In genomic region chr6:25690284-25690605, GRCm38 (mm10) we compare ENCODE assay signal across 8 mouse cellular contexts. TPM values are rescaled to one million over a fixed set of nuclear protein-coding genes. Genes with fewer than 3 reads are reported as not detected.
DNase-seq lines count a peak whose midpoint lies in the region; ATAC-seq lines count a peak whose summit lies in the region.

No protein-coding gene starts in this region.

- ATAC-seq in forebrain, embryonic 15.5 days (replicated peaks) = peak; percentile 77
- ATAC-seq in midbrain, embryonic 11.5 days (ENCODE audit: low FRiP score) = peak; percentile 70

- H3K27me3 ChIP-seq in forebrain, embryonic 15.5 days = peaks cover 12% of the 10 kb centered on the region
- H3K27me3 ChIP-seq in midbrain, embryonic 11.5 days (ENCODE audit: control insufficient read depth, insufficient read depth, low read length) = peaks cover 12% of the 10 kb centered on the region

- under 1% methylated on average over 5 of the region's 5 CpGs for WGBS in forebrain, embryonic 15.5 days
- WGBS in midbrain, embryonic 11.5 days = 2% methylated on average over 5 of the region's 5 CpGs

- H3K9me3 ChIP-seq in forebrain, embryonic 15.5 days = no peaks in the 10 kb centered on the region
- no peaks in the 10 kb centered on the region for H3K9me3 ChIP-seq in midbrain, embryonic 11.5 days (ENCODE audit: control insufficient read depth, low read length)

- H3K9ac ChIP-seq in forebrain, embryonic 15.5 days (replicated peaks) = peak overlapping the region; percentile 65
- peak overlapping the region; percentile 70 for H3K9ac ChIP-seq in midbrain, embryonic 11.5 days (ENCODE audit: low read length)

- H3K4me2 ChIP-seq in forebrain, embryonic 15.5 days (replicated peaks) = peak overlapping the region; percentile 99
- peak overlapping the region; percentile 75 for H3K4me2 ChIP-seq in midbrain, embryonic 11.5 days

- peak overlapping the region; percentile 78 for H3K27ac ChIP-seq in forebrain, embryonic 15.5 days (replicated peaks)
- no peak overlapping the region for H3K27ac ChIP-seq in midbrain, embryonic 11.5 days (ENCODE audit: low read depth, low read length)

- H3K36me3 ChIP-seq in forebrain, embryonic 15.5 days = no peaks in the 10 kb centered on the region
- H3K36me3 ChIP-seq in midbrain, embryonic 11.5 days (ENCODE audit: control insufficient read depth, insufficient read depth, low read length) = no peaks in the 10 kb centered on the region

- DNase-seq in kidney, adult 9 months = peak; percentile 9
- DNase-seq in kidney, adult 11 months = no peak
- peak; percentile 64 for DNase-seq in adrenal gland, postnatal 14 days
- peak; percentile 56 to 73 for DNase-seq in layer of hippocampus, adult 18-20 months (ENCODE audit: low spot score in 2 of 2)
- DNase-seq in midbrain, embryonic 11.5 days (ENCODE audit: low spot score, missing footprints) = no peak
- DNase-seq in yolk sac, embryonic 10.5 days (ENCODE audit: low spot score) = peak; percentile 17
- DNase-seq in gastrocnemius, adult 8-10 months (ENCODE audit: low spot score in 2 of 2) = no peak

- peaks cover 27% of the 10 kb centered on the region for H3K4me1 ChIP-seq in forebrain, embryonic 15.5 days
- peaks cover 7% of the 10 kb centered on the region for H3K4me1 ChIP-seq in midbrain, embryonic 11.5 days (ENCODE audit: control insufficient read depth, insufficient read depth, low read length)

- peak overlapping the region; percentile 71 for H3K4me3 ChIP-seq in forebrain, embryonic 15.5 days
- peak overlapping the region; percentile 53 for H3K4me3 ChIP-seq in midbrain, embryonic 11.5 days (ENCODE audit: low read depth, low read length)

RNA-seq across cellular contexts. Expression of gene Gpr37, which starts 0.3 kb away (rescaled TPM):
- total RNA-seq in adrenal gland, postnatal 14 days (2021) = 0.44 and 0.49 TPM in 2 replicates
- 1.9 and 2.5 TPM in 2 replicates for polyA plus RNA-seq in forebrain, embryonic 15.5 days (2015; fragmentation: Nextera tagmentation; extraction: Ambion mirVana)
- total RNA-seq in layer of hippocampus, adult 18-20 months (2021) = 10 to 100 TPM; 35.6 to 42.3 TPM
- polyA plus RNA-seq in midbrain, embryonic 11.5 days (2014; fragmentation: Nextera tagmentation; extraction: Ambion mirVana) = 0.52 and 0.82 TPM in 2 replicates
- total RNA-seq in gastrocnemius, adult 8-10 months (2022) = not detected

Comparison
In these comparisons a context has a peak if more than half of its experiments do, and no peak if none do; other contexts are left out.
1. DNase-seq: peak in kidney, adult 9 months (single experiment), adrenal gland, postnatal 14 days (single experiment), layer of hippocampus, adult 18-20 months (2 of 2) and yolk sac, embryonic 10.5 days (single experiment); none in kidney, adult 11 months (single experiment), midbrain, embryonic 11.5 days (single experiment) and gastrocnemius, adult 8-10 months (0 of 2).
2. RNA of gene Gpr37, which starts 0.3 kb away (total RNA-seq): 35.6 to 42.3 TPM in layer of hippocampus, adult 18-20 months; 0.44 to 0.49 TPM in adrenal gland, postnatal 14 days and not detected in gastrocnemius, adult 8-10 months; every median in the first group is over 10 times any median in the second.